Mouse (Mus musculus) forebrain, embryonic 16.5 days (tissue): Measurements from ENCODE around the gene Barx2. TPM values are rescaled to one million over a fixed set of nuclear protein-coding genes. Genes with fewer than 3 reads are reported as not detected.
A peak's percentile ranks its signal among the peaks of the same experiment; 100 is the strongest.
"Not testable (repeated sequence)": the region's sequence is repeated elsewhere in the genome, so short reads cannot be mapped to it uniquely, and the experiment has no call there.

Source experiments
- ATAC-seq: fragments of 200-750 bp; cut with Nextera tagmentation; 2 replicates; pipeline ENCODE4 v1.8.0; 2017; ENCODE audit warnings: mild to moderate bottlenecking, moderate library complexity
- H3K27ac ChIP-seq: fragments of 300-500 bp; sonication (generic); 2 replicates; pipeline ENCODE4 v1.5.1; 2014; ENCODE audit warnings: low read length, control low read depth
- H3K27me3 ChIP-seq: fragments of 300-500 bp; sonication (generic); replicated peaks from 2 replicates; pipeline ENCODE4 v1.6.1; 2014; ENCODE audit warnings: low read length; ENCODE audit not compliant: control insufficient read depth, insufficient read depth
- H3K36me3 ChIP-seq: fragments of 300-500 bp; sonication (generic); 2 replicates; pipeline ENCODE4 v1.6.1; 2014; ENCODE audit not compliant: control insufficient read depth, insufficient read depth
- H3K4me1 ChIP-seq: fragments of 300-500 bp; sonication (generic); replicated peaks from 2 replicates; pipeline ENCODE4 v1.6.1; 2014; ENCODE audit warnings: low read length; ENCODE audit not compliant: control insufficient read depth, insufficient read depth
- H3K4me2 ChIP-seq: fragments of 300-500 bp; sonication (generic); 2 replicates; pipeline ENCODE4 v1.6.1; 2014; ENCODE audit warnings: mild to moderate bottlenecking, low read length, control low read depth
- H3K4me3 ChIP-seq: fragments of 300-500 bp; sonication (generic); replicated peaks from 2 replicates; pipeline ENCODE4 v1.5.1; 2014; ENCODE audit warnings: mild to moderate bottlenecking, low read length, control low read depth
- H3K9ac ChIP-seq: fragments of 300-500 bp; sonication (generic); replicated peaks from 2 replicates; pipeline ENCODE4 v1.6.1; 2014; ENCODE audit warnings: low read depth, low read length, control low read depth
- H3K9me3 ChIP-seq: fragments of 300-500 bp; sonication (generic); 2 replicates; pipeline ENCODE4 v1.6.1; 2016; ENCODE audit warnings: low read length; ENCODE audit not compliant: control insufficient read depth
- WGBS: fragments of 180-500 bp; shearing (Covaris S2); extraction: QIAGEN DNeasy Blood & Tissue Kit; methylation state at CpG from one replicate; pipeline ENCODE4 v1.1.7; 2014; 5-methylcytosine and 5-hydroxymethylcytosine counted together
- polyA plus RNA-seq: library from polyadenylated mRNA; unstranded; fragments of >200 nt; fragmentation: Nextera tagmentation; extraction: Ambion mirVana; gene quantifications from 2 replicates; pipeline ENCODE4 v1.2.1, GENCODE M21; 2015

The Barx2 gene
- not detected in 2 replicates for polyA plus RNA-seq

DNA sequence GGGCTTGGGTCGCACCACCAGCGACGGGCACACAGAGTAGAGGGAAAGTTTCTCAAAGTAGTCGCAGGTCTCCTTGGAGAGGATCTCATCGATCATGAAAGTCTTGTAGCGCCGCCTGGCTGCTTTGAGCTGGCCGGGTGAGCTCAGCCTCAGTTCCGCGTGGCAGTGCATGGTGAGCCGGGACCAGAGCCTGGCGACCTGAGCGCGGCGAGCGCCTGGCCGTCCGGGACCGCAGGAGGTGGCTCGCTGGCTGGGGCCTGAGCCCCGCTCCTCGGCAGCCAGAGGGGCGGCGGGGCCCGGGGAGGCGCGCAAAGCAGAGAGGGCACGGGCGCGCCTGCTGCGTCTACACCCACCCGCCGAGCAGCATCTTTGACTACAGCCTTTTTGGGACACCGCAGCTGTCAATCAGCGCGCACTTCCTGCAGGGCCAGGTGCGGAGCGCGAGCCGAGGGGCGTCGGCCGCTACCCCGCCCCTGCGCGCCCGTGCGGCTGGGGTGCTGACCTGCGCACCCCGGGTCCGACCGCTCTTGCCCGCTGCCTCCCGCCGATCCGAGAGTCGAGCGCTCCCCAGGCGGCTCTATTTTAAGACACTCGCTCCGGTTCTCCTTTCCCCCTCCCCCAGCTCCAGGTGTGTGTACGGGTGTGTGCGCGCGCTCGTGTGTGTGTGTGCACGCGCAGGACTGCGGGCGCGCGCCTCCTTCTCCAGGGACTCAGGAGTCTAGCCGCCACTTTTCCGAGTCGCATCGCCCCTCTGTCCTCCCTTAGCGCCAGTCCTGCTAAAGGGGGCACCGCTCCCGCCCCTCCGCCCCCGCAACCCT lies at the start of gene Barx2:
TSS of gene Barx2 (minus strand) at position 542 of the 818 bp plus-strand sequence.
- Histone ChIP-seq H3K4me2 (peak within 1 kb of the TSS; percentile 92), H3K27me3 (peaks cover 81% of the 10 kb centered on the region), H3K9me3 (no peaks in the 10 kb centered on the region), H3K4me1 (peaks cover 20% of the 10 kb centered on the region), H3K27ac (no peak within 1 kb of the TSS), H3K36me3 (no peaks in the 10 kb centered on the region), H3K9ac (peak within 1 kb of the TSS; percentile 57), H3K4me3 (peak within 1 kb of the TSS; percentile 58)
- ATAC-seq = peak; percentile 88
- WGBS = under 1% methylated on average over 69 of the region's 81 CpGs

DNA sequence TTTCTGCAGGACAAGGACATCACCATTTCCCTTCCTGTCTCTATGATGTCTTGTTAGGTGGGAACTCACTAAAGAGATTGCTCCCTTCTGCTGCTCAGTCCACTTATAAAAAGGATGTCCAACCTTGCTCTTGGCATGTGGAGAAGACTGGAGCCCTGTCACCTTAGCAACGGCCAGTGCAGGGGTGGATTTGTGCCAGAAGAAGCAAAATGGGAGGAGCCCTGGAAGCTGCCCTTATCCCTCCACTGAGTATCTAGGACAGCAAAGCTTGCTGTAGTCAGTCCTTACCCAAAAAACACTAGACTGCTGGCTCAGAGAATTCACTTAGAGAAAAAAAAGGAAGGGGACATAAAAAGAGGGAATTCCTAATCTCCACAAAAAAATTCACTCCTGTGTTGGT lies 49.0 kb upstream of the Barx2 start:
- Histone ChIP-seq H3K4me2 (no peak overlapping the region), H3K9ac (no peak overlapping the region), H3K9me3 (no peaks in the 10 kb centered on the region), H3K27ac (no peak overlapping the region), H3K36me3 (no peaks in the 10 kb centered on the region), H3K4me1 (no peaks in the 10 kb centered on the region), H3K4me3 (no peak overlapping the region), H3K27me3 (no peaks in the 10 kb centered on the region)
- 43% methylated on average over 1 of the region's 1 CpGs for WGBS
- no peak for ATAC-seq

- Histone ChIP-seq H3K4me2 (no peak overlapping the region), H3K4me3 (no peak overlapping the region), H3K9ac (no peak overlapping the region), H3K27me3 (no peaks in the 10 kb centered on the region), H3K36me3 (no peaks in the 10 kb centered on the region), H3K4me1 (no peaks in the 10 kb centered on the region), H3K27ac (no peak overlapping the region), H3K9me3 (no peaks in the 10 kb centered on the region)
- no peak for ATAC-seq
- WGBS = 62% methylated on average over 2 of the region's 2 CpGs
Measured at GRCm38 (mm10) chr9:31960488-31960887, 47.2 kb upstream of the Barx2 start.

GRCm38 (mm10) chr9:31958120-31958519 lies 44.9 kb upstream of the Barx2 start:
- Histone ChIP-seq H3K4me3 (no peak overlapping the region), H3K9me3 (no peaks in the 10 kb centered on the region), H3K27me3 (no peaks in the 10 kb centered on the region), H3K36me3 (no peaks in the 10 kb centered on the region), H3K9ac (no peak overlapping the region), H3K4me1 (no peaks in the 10 kb centered on the region), H3K4me2 (no peak overlapping the region), H3K27ac (no peak overlapping the region)
- no peak for ATAC-seq

GRCm38 (mm10) chr9:31950506-31950905 lies 37.2 kb upstream of the Barx2 start:
- Histone ChIP-seq H3K36me3 (no peaks in the 10 kb centered on the region), H3K9ac (no peak overlapping the region), H3K27me3 (no peaks in the 10 kb centered on the region), H3K27ac (no peak overlapping the region), H3K4me1 (no peaks in the 10 kb centered on the region), H3K9me3 (no peaks in the 10 kb centered on the region), H3K4me3 (no peak overlapping the region), H3K4me2 (no peak overlapping the region)
- no peak for ATAC-seq
- WGBS = 87% methylated on average over 5 of the region's 5 CpGs

- Histone ChIP-seq H3K9me3 (no peaks in the 10 kb centered on the region), H3K36me3 (no peaks in the 10 kb centered on the region), H3K9ac (no peak overlapping the region), H3K27ac (no peak overlapping the region), H3K27me3 (no peaks in the 10 kb centered on the region), H3K4me3 (no peak overlapping the region), H3K4me1 (no peaks in the 10 kb centered on the region), H3K4me2 (no peak overlapping the region)
- no peak for ATAC-seq
- WGBS = 91% methylated on average over 5 of the region's 5 CpGs
Measured at GRCm38 (mm10) chr9:31949031-31949430, 35.8 kb upstream of the Barx2 start.

- no peaks in the 10 kb centered on the region for H3K27me3 ChIP-seq
- ATAC-seq = no peak
- H3K36me3 ChIP-seq = no peaks in the 10 kb centered on the region
- H3K4me3 ChIP-seq = no peak overlapping the region
- 77% methylated on average over 10 of the region's 10 CpGs for WGBS
- H3K4me1 ChIP-seq = no peaks in the 10 kb centered on the region
- H3K27ac ChIP-seq = no peak overlapping the region
- H3K9ac ChIP-seq = no peak overlapping the region
- H3K4me2 ChIP-seq = no peak overlapping the region
- H3K9me3 ChIP-seq = no peaks in the 10 kb centered on the region
Measured at GRCm38 (mm10) chr9:31947051-31947450, 33.8 kb upstream of the Barx2 start.

DNA sequence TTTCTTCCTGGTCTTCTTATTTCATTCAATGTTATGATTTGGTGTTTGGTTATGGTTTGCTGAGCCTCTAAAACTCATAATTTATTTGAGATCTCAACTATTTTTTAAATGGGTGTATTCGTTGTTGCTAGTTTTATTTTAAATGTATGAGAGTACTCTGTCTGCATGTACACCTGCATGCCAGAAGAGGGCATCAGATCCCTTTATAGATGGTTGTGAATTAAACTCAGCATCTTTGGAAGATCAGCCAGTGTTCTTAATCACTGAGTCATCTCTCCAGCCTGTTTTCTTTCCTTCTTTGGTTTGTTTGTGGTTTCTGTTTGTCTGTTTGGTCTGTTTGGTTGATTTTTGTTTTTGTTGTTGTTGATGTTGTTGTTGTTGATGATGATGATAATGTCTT lies 29.1 kb upstream of the Barx2 start:
- H3K27ac ChIP-seq = no peak overlapping the region
- no peaks in the 10 kb centered on the region for H3K36me3 ChIP-seq
- no peaks in the 10 kb centered on the region for H3K4me1 ChIP-seq
- ATAC-seq = no peak
- H3K9ac ChIP-seq = no peak overlapping the region
- no peaks in the 10 kb centered on the region for H3K27me3 ChIP-seq
- 63% methylated on average over 1 of the region's 1 CpGs for WGBS
- no peaks in the 10 kb centered on the region for H3K9me3 ChIP-seq
- no peak overlapping the region for H3K4me2 ChIP-seq
- H3K4me3 ChIP-seq = no peak overlapping the region

GRCm38 (mm10) chr9:31936486-31936885 lies 23.2 kb upstream of the Barx2 start:
- H3K9me3 ChIP-seq, ATAC-seq, H3K36me3 ChIP-seq, H3K9ac ChIP-seq, H3K27me3 ChIP-seq, H3K4me2 ChIP-seq, H3K4me3 ChIP-seq, H3K27ac ChIP-seq, H3K4me1 ChIP-seq: not testable (repeated sequence)
- WGBS = 95% methylated on average over 13 of the region's 16 CpGs
